Mouse (Mus musculus) CH12.LX (cell line): ENCODE data around the gene Dhx33.

Experiments
- CTCF ChIP-seq, 2 experiments: IDR thresholded peaks in 1 of 2; conservative IDR thresholded peaks in 1 of 2; 2 replicates each; pipeline ENCODE4 v1.5.1; 2011 to 2012; ENCODE audit warnings: low read depth in 2 of 2, low read length in 2 of 2, improper control_type of control experiment in 1 of 2, inconsistent platforms in 1 of 2, mild to moderate bottlenecking in 1 of 2, moderate library complexity in 1 of 2
- EP300 ChIP-seq: IDR thresholded peaks from 2 replicates; pipeline ENCODE4 v1.6.1; 2011; ENCODE audit warnings: low read length, improper control_type of control experiment
- RAD21 ChIP-seq: IDR thresholded peaks from 2 replicates; pipeline ENCODE4 v1.6.1; 2011; ENCODE audit warnings: low read depth, mild to moderate bottlenecking, low read length, improper control_type of control experiment, moderate library complexity

- no peak for TF ChIP-seq RAD21
- TF ChIP-seq CTCF (conservative IDR thresholded peaks at IDR 0.05 in 1 of 2, IDR thresholded peaks at IDR 0.05 in 1 of 2; ENCODE audit: low read depth in 2 of 2, low read length in 2 of 2) = peak; percentile 10 to 49; a peak in 2 of 4 replicates
- TF ChIP-seq EP300 = no peak
These were observed 33.4 kb downstream of the Dhx33 start for GRCm38 (mm10) chr11:70970560-70971540.
